In genomic region chr10:5805243-5805730, GRCm38 (mm10) we compare ENCODE assay signal across 8 mouse cellular contexts. TPM values are rescaled to one million over a fixed set of nuclear protein-coding genes. Genes with fewer than 3 reads are reported as not detected.
A peak's percentile ranks its signal among the peaks of the same experiment; 100 is the strongest.
DNase-seq lines count a peak whose midpoint lies in the region; ATAC-seq and TF ChIP-seq lines count a peak whose summit lies in the region.

Gene Fbxo5, minus strand, starts transcription at chr10:5805600.

- peak within 1 kb of the TSS; percentile 95 for H3K4me2 ChIP-seq in intestine, postnatal 0 days (replicated peaks; ENCODE audit: low read depth)
- H3K4me2 ChIP-seq in limb, embryonic 11.5 days (ENCODE audit: low read depth, severe bottlenecking): peak within 1 kb of the TSS; percentile 67
- peak within 1 kb of the TSS; percentile 99 for H3K4me2 ChIP-seq in midbrain, embryonic 13.5 days (replicated peaks)

- no peaks in the 10 kb centered on the region for H3K27me3 ChIP-seq in intestine, postnatal 0 days (replicated peaks; ENCODE audit: control insufficient read depth, insufficient read depth, low read length)
- no peaks in the 10 kb centered on the region for H3K27me3 ChIP-seq in limb, embryonic 11.5 days (ENCODE audit: control insufficient read depth, insufficient read depth, low read length)
- no peaks in the 10 kb centered on the region for H3K27me3 ChIP-seq in midbrain, embryonic 13.5 days

- TF ChIP-seq CTCF in intestine, postnatal 0 days (IDR thresholded peaks at IDR 0.05; ENCODE audit: low read depth): no peak

- DNase-seq in ovary, adult 18-20 months (ENCODE audit: low spot score): peak; percentile 99
- DNase-seq in ovary, postnatal 10 days (ENCODE audit: low spot score): no peak
- peak; percentile 97 for DNase-seq in embryo, embryonic 9.5 days (ENCODE audit: extremely low spot score)
- DNase-seq in gastrocnemius, postnatal 4 days (ENCODE audit: low spot score in 2 of 2): peak; percentile 96 to 98
- DNase-seq in limb, embryonic 11.5 days (ENCODE audit: low spot score): peak; percentile 96
- DNase-seq in spleen, adult 18-20 months: peak; percentile 95 to 97

- H3K4me1 ChIP-seq in intestine, postnatal 0 days (replicated peaks; ENCODE audit: control insufficient read depth, insufficient read depth, low read length): peaks cover 8% of the 10 kb centered on the region; the same call in 1 of the 2 replicates
- H3K4me1 ChIP-seq in limb, embryonic 11.5 days (ENCODE audit: control insufficient read depth, insufficient read depth, low read length): 0 out of 2 replicates have a peak, but pooled peaks cover 7% of the 10 kb centered on the region
- peaks cover 41% of the 10 kb centered on the region for H3K4me1 ChIP-seq in midbrain, embryonic 13.5 days (replicated peaks)

- H3K36me3 ChIP-seq in intestine, postnatal 0 days (ENCODE audit: control insufficient read depth, insufficient read depth): peaks cover 8% of the 10 kb centered on the region
- H3K36me3 ChIP-seq in limb, embryonic 11.5 days (ENCODE audit: control insufficient read depth, insufficient read depth, low read length): peaks cover 18% of the 10 kb centered on the region; the same call in 1 of the 2 replicates
- peaks cover 17% of the 10 kb centered on the region for H3K36me3 ChIP-seq in midbrain, embryonic 13.5 days

- H3K4me3 ChIP-seq in intestine, postnatal 0 days (ENCODE audit: low read depth, low read length): peak within 1 kb of the TSS; percentile 81
- H3K4me3 ChIP-seq in limb, embryonic 11.5 days (ENCODE audit: low read depth, low read length): peak within 1 kb of the TSS; percentile 75
- peak within 1 kb of the TSS; percentile 72 for H3K4me3 ChIP-seq in midbrain, embryonic 13.5 days (replicated peaks)

- peak within 1 kb of the TSS; percentile 74 for H3K27ac ChIP-seq in intestine, postnatal 0 days (ENCODE audit: low read depth, low read length)
- H3K27ac ChIP-seq in limb, embryonic 11.5 days (replicated peaks; ENCODE audit: low read depth, low read length): peak within 1 kb of the TSS; percentile 81
- H3K27ac ChIP-seq in midbrain, embryonic 13.5 days: peak within 1 kb of the TSS; percentile 89

- peak within 1 kb of the TSS; percentile 50 for H3K9ac ChIP-seq in intestine, postnatal 0 days (ENCODE audit: low read depth, low read length)
- H3K9ac ChIP-seq in limb, embryonic 11.5 days (ENCODE audit: low read length): peak within 1 kb of the TSS; percentile 72
- peak within 1 kb of the TSS; percentile 64 for H3K9ac ChIP-seq in midbrain, embryonic 13.5 days (replicated peaks)

- ATAC-seq in intestine, postnatal 0 days: peak; percentile 93
- peak; percentile 95 for ATAC-seq in limb, embryonic 11.5 days (ENCODE audit: insufficient number of reproducible peaks, low FRiP score, low TSS enrichment, low read depth)
- peak; percentile 98 for ATAC-seq in midbrain, embryonic 13.5 days

- WGBS in intestine, postnatal 0 days: 0% methylated on average over 41 of the region's 42 CpGs
- 0% methylated on average over 41 of the region's 42 CpGs for WGBS in limb, embryonic 11.5 days
- WGBS in midbrain, embryonic 13.5 days: under 1% methylated on average over 41 of the region's 42 CpGs

- H3K9me3 ChIP-seq in intestine, postnatal 0 days (ENCODE audit: control insufficient read depth): no peaks in the 10 kb centered on the region
- H3K9me3 ChIP-seq in limb, embryonic 11.5 days (ENCODE audit: control insufficient read depth, low read length): no peaks in the 10 kb centered on the region
- H3K9me3 ChIP-seq in midbrain, embryonic 13.5 days: no peaks in the 10 kb centered on the region

RNA-seq across cellular contexts. Expression of gene Fbxo5, which starts in this region (rescaled TPM):
- 10 to 100 TPM in 1 of 2 experiments, 1 to 10 TPM in 1; 9.9 to 10.5 TPM for total RNA-seq in gastrocnemius, postnatal 4 days (2021)
- polyA plus RNA-seq in intestine, postnatal 0 days (2015; fragmentation: Nextera tagmentation; extraction: Ambion mirVana): 12.2 and 14.6 TPM in 2 replicates
- polyA plus RNA-seq in limb, embryonic 11.5 days (2014; fragmentation: Nextera tagmentation; extraction: Ambion mirVana): 100 and 107 TPM in 2 replicates
- 30.6 and 32.1 TPM in 2 replicates for polyA plus RNA-seq in midbrain, embryonic 13.5 days (2015; fragmentation: Nextera tagmentation; extraction: Ambion mirVana)
